Mouse (Mus musculus) frontal cortex, adult (tissue): ENCODE results near the gene Crybb1.

Experiments
- ATAC-seq: cut with Nextera tagmentation; 2 replicates; pipeline ENCODE4 v1.9.2; 2017; ENCODE audit warnings: mild to moderate bottlenecking, moderate library complexity, mixed read lengths; ENCODE audit not compliant: low TSS enrichment

Crybb1 gene

DNA sequence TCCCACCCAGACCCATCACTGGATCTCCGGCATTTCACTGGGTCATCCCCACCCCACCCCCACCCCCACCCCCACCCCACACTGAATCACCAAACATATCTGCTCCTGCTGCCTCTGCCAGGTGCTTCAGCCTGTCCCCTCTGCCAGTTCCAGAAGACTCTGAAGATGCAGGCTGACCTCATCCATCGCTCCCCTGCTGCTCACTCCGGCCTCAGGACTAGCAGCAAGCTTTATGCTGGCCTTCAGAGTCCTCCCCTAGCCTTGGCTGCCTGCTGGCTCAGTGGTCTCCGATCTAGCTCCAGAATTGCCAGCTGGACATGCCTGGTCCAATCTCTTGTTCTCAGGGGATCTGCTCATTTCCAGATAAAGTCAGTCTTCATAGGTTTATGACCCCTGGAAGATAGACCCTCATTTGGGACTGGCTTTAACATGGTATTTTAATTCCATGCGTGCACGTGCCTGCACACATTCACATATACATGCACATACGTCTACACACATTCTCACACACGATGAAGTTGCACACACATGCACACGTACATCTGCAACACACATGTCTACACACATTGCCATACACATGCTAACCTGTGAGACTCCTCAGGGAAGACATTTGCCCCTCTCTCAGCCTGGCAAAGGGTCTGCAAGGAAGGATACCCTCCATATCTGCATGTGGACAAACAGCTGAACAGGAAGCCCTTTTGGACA lies 17.6 kb upstream of the Crybb1 start:
- ATAC-seq, result no peak

DNA sequence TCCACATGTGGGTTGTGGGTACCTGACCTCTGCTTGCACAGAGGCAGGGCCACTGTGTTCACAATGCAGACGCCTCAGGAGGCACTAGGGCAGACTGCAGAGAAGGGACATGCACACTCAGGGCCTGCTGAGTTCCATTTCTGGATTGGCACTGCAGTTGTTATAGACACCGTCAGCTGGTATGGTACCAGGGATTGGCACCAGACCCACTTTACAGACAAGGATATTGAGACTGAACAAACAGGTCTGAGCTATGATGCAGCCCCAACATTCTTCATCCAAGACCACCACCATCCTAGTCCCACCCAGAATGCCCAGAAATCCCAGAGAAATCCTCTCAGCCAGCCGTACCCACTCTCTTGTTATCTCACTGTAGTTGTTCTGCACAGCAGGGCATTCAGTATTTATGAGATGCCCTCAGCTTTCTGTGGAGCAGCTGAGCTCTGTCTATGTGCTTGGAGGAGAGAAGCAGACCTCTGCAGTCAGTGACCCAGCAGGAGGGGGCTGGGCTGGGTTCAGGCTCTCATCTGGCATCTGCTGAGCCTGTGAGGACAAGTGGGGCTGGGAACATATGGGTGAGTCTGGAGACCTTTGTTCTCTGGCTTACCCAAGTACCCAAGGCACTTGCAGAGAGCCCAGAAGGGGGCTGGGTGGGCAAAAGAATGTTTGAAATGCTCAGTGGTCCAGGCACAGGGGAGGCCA lies 16.7 kb upstream of the Crybb1 start:
- peak; percentile 41; the same call in 1 of the 2 replicates for ATAC-seq

DNA sequence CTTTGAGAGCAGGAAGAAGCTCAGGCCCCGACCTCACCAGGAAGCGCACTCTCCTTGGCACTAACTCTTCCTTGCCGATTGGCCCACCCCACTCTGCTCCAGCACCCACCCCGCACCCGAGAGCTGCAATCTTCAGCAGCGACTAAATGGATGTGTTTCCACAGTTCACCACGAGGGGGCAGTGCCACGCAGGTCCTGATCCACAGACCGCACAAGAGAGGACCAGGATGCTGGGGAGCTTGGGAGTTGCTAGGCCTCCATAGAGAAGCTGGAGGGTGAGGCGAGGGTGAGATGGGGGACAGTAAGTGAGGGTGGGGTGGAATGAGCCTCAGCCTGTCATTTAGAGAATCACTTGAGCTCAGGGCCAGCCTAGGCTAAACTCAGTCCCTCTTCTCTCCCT lies 14.9 kb upstream of the Crybb1 start:
- peak; percentile 73 for ATAC-seq

DNA sequence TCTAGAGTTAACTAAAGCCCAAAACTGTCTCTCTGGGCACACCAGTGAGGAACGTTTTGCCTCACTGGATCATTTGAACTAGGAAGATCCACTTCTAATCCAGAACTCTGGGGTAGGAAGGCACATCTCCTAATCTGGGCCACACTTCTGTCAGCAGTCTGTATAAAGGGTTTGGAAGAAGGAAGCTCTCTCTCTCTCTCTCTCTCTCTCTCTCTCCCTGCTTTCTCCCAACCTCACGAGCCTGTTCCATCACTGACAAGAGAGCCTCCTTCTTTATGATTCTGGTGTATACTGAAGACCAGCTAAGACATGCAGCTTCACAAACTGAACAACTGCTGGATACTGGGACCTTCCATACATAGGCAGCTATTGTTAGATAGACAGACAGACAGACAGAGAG lies 13.8 kb upstream of the Crybb1 start:
- ATAC-seq, result no peak

DNA sequence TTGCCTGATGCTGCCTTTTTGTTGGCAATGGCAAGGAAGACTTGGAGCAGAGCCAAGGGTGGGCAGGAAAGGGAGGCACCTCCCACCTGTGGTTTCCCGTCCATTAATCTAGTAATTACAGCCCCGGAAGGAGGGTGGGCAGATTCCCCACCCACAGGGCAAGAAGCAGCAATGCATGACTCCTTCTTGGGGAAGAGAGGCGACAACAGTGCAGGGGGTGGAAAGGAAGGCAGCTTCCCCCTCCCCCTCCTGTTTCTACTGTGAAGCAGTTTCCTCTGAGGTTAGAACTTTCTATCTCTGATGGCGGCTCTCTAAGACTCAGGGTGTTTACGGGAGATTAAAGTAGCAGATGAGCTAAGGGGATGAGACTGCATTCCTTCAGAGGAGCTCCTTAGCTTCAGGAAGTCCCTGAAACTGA lies 13.2 kb upstream of the Crybb1 start:
- ATAC-seq, result no peak

DNA sequence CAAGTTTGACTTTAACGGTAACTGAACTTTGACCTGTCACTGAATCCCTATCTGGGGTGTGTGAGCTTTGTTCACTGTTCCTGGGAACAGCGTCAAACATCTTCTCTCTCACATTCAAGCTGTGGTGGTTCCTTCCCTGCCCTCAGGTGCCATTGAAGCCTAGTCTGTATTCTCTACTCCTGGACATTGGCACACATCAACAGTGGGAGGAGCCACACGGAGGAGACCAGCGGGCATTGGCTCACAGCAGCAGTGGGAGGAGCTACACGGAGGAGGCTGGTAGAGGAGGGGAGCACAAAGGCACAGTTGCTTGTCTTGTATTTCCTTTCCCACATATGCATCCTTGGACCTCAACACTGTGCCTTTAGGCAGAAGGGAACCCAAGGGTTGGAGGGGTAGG lies 12.6 kb upstream of the Crybb1 start:
- ATAC-seq, result no peak

DNA sequence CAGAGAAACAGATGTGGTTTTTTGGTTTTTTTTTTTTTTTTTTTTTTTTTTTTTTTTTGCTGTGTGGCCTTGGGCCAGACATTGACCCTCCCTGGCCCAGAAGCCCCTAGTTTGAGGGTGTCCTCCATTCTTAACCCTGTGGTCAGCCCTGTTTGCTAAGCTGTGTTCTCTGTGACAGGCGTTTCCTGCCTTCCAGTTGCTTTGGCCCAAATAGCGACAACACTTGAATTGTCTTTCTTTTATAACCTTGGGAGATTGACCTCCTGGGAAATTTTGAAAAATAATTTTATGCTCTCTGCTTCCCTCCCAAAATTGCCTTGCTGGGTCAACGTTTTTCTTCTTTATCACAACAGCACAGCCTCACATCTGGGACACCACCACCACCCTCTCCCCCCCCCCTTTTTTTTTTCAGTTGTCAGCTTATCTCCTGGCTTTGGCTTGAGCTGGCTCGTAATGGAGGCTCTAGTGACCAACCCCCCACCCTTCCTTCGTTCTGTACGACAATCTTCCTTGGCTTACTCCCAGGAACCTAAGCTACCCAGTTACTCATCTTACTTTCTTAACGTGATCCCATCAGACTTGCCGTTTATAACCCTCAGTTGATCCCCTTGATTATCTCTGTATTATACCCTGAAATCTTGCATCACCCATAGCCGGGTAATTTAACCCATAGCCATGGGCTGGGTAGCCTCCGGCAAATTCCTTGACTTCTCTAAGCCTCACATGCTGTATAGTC lies 11.9 kb upstream of the Crybb1 start:
- no peak for ATAC-seq

DNA sequence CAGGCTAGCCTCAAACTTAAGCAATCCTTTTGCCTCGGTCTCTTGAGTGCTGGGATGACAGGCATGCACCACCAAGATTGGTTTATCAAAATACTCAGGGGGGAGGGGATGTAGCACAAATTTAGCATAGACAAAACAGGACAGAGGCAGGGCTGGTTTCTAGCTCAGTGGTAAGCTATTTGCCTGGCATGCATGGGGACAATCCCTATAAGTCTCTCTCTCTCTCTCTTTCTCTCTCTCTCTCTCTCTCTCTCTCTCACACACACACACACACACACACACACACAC lies 11.4 kb upstream of the Crybb1 start:
- no peak for ATAC-seq

DNA sequence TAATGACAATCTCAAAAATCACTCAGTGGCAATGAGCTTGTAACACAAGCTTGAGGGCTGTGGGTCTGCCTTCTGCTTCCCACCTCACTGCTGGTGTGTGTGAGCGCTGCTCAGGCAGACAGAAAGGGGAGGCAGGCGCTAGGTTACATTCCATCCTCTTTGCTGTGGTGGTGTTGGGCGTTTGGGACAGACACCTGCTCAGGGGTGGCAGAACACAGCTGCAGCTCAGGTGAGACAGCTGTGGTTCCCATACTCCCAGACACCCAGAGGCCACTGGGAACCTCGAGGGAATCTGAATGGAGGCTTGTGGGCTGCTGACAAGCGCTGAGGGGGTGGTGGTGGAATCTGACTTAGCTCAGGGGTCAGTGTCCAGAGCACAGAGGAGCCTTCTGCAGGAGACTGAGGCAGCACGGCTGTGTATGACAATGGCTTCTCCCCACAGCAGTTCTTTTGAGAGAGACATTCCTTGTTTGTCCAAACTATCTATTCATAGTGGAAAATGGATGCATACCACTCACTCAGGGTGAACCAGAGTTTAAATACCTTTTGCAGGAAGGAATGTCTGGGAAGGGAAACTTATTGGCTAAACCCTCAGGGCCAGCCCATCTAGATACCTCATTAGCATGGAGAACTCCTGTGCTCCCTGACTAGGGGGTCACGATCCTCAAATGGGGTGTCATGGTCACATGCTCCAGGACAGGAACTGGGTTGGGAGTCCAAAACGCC lies 10.6 kb upstream of the Crybb1 start:
- ATAC-seq, result no peak

DNA sequence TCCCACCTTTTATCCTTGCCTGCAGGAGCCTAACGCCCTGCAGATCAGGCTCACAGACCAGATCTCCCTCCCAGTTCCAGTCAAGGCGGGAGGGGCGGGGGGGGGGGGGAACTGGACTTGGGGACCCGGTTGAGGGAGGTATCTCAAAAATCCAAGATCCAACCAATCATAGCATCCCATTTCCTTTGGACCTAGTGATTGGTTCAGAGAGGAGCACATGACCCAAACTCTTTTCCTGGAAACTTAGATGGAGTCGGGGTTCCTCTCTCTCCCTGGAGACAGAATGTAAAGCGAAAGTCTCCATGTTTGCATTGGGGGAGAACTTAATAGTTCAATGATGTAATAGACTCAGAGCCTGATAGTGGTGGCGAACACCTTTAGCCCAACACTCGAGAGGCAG lies 8.2 kb upstream of the Crybb1 start:
- ATAC-seq, result no peak

DNA sequence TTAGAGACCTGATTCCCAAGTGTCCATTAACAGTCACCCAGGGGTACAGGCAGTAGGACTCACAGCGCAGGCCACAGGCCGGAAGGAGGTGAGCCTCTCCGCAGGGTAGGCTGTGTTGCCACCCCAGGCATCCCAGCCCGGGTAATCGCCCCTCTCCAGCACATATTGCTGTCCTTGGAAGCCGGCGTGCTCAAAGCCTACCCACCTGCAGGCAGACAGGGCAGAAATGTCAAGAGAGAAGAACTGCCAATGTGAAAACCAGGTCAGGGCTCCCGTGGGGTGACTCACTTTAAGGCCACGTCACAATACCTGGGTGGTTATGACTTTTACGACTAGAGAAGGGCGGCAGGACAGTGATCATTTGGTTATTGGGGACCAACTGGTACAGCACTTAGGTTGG lies 6.5 kb upstream of the Crybb1 start:
- no peak for ATAC-seq

DNA sequence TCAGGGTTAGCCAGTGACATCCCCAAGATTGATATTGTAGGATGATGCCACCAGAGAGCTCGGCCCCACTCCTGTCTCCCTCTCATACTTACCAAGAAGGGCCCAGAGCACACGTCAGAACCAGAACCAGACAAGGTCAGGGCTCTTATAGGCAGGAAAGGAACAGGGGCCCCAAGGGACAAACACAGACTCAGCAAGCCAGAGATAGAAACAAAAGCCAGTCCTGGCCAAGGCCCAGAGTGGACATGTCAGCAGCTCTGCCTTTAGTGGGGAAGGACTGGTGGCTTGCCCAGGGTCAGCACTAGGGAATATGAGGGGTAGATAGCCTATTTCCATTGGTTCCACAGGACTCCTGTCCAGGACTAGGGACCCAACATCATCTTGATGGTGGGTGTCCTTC lies 3.2 kb upstream of the Crybb1 start, which contains the start of gene Cryba4:
TSS of gene Cryba4 (minus strand) at position 119 of the 400 bp plus-strand sequence.
- no peak for ATAC-seq

DNA sequence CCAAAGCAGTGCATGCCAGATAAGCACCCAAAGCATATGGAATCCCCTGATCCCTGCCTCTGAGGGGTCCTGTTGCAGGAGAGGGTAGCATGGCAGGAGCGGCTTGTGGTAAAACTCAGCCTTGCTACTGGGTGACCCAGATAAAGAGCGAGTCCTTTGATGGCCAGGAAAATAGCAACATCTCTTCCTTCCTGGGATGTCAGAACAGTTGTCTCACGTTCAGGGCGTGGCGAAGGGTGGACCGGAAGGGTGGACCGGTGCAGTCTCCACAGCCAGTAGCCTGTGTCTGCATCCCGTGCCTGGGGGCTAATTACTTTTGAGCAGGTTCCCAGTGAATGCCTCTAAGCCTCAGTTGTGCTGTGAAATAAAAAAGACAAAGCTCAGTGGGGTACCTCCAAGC lies 2.4 kb upstream of the Crybb1 start:
- ATAC-seq, result no peak

DNA sequence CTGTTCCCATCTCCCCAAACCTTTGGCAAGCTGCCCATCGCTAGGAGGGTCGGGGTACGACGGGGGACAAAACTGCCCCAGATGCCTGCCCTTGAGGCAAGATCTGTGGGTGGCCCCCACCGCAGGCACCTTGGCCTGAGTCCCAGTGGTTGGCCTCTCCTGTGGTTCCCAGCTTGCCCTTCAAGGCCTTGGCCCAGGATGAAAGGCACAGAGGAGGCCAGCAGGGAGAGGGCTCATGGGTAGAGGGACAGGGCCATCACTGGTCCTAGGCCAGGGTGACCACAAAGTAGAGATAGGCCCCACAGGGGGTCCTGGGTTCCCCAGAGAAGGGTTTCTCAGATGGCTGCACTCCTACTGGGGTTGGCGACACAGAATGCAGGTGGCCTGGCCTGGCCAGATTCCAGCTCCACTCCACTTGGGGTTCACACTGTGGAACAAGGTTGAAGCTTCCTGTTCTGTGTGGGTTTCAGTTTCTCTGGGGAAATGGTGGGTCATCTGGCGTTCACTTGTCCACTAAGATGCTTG lies 1.3 kb upstream of the Crybb1 start:
- ATAC-seq, result peak; percentile 32; the same call in 1 of the 2 replicates

DNA sequence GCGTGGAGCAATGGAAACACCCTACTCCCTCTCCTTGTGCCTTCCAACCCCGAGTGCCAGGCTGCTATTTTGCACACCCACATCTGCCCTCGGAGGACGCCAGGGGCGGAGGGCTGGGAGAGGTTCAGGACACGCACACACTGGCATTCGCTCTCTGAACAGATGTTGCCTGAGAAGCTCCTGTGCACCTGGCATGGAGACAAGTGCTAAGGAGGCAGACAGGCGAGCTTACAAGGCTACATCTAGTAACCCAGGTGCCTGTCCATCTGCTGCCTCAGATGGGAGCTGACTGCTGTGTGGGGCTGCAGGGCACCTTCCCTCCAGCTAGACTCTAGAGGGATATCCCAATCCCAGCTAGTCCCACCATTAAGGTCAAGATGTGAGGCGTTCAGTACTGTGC lies 842 bp downstream of the Crybb1 start:
- no peak for ATAC-seq

DNA sequence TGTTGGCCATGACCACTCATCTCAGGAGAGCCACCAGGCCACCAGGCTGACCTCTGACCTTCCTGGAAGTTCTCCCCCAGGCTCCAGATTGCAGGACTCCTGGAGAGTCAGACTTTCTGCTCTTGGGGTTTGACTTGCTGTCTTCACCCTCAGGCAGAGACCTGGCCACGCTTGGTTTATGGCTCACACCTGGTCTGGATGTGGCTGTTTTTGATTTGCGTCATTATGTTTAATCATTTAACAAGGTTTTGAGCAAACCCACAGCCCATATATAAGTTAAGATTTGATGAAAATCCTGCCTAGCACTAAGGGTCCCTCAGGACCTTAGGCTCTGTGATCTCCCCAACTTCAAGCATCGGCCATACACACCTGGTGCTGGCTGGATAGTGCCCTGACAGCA lies 2.3 kb downstream of the Crybb1 start:
- ATAC-seq, result no peak

DNA sequence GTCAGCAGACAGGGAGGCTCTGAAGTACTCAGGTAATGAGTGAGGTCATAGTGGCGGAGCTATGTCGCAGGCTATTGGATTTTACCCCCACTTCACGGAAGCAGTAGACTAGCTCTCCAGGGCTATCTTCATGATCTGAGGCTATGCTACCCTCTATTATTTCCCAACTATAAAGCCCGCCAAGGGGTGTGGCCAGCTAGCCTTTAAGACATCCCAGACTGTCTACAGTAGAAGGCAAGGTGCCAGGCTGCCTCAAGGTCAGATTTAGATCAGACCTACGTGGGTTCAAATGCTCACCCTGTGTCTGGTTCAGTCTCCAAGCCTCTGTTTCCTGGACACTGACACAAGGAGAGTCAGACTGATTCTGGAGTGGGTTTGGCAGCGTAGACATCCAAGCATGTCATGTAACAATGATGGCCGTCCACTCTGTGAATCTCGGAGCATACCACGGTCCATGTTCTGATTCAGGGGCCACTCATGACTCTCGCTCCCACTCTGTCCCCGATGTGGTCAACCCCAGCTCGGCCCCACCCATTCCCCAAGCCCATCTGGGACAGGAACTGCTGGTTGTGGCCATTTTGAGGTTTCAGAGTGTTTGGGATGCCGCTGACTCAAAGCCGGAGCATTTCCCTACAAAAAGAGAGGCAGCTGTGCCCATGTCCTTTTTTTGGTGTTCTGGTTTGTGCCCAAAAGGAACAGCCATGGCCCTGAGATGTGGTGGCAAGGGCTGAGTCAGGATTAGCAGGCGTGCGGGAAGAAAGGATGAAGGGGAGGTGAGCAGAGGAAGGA lies 4.4 kb downstream of the Crybb1 start:
- ATAC-seq, result no peak

DNA sequence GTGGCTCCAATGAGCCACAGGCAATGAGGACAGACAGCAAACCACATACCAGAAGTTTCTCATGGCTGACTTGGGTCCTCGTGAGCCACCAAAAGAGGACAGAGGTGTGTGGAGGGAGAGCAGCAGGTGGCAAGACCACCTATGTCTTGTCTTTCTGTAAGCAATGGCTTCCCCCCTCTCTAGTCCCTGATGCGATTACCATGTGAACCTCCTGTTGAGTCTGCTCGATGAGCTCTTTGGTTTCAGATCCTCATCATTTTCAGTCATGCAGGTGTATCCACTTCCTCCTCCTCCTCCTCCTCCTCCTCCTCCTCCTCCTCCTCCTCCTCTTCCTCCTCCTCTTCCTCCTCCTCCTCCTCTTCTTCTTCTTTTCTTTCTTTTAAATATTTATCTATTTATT lies 5.2 kb downstream of the Crybb1 start:
- no peak for ATAC-seq

DNA sequence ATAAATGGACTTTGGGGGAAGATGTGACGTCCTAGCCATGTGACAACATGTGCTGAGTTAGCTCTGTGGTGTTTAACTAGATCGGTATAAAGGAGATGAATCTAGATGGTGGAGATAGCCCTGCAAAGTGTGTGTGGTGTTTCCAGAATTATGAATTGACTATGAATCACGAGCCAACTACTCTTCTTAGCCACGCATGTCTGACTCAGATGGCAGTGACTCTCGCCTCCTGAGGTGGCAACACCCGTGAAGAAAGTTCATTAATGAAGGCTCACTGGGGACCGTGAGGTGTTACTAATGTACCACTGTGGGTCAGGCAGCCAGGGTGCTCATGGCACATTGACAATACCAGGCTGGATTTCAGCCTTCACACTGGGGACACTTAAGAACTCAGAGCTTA lies 8.5 kb downstream of the Crybb1 start:
- no peak for ATAC-seq

DNA sequence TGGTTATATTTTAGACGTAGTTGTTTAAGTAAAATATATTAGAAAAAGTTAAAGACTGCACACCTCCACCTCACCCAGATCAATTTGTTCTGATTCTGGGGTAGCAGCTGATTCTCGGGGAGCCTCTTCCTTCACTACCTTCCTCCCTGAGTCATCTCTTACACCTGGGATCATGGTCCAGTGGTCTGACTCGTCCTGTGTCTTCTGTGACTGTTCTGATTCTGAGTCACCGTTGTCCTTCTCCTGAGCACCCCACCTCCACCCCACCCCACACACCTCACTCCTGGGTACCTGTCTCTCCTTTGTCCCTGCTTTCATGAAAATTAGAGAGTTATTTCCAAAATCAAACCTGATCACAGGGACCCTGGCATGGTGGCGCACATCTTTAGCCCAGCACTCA lies 9.5 kb downstream of the Crybb1 start:
- no peak for ATAC-seq

DNA sequence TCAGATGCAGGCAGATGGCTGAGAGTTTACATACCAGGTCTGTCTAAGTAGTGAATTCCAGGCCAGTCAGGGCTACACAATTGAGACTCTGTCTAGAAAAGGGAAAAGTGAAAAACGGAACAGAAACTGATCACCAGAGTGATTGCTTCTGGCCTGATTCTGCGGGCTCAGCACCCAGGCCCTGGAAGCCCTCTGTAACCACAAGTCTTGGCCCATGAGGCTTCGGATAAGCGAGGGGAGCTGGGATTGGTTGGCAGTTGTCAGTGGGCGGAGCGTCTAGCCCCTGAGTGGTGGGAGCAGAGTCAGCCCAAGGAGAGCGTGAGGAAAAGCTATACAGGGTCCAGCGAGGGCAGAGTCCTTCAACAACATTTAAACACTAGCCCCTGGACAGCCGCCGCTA lies 9.9 kb downstream of the Crybb1 start:
- no peak for ATAC-seq
